Mouse (Mus musculus) thymus, adult 18-20 months (tissue): Measurements from ENCODE around the gene Dio1.

Experiments used
- DNase-seq, 2 experiments: peaks; one replicate each; pipeline ENCODE4 v3.0.0; 2022; ENCODE audit warnings: mixed read lengths in 2 of 2

Dio1 gene

GRCm38 (mm10) chr4:107243365-107244333, 63.3 kb downstream of the Dio1 start:
- DNase-seq, result no peak
